Mouse (Mus musculus): ENCODE results near the gene Lax1.

Gene Lax1

GRCm38 (mm10) chr1:133632168-133632567, 57.7 kb downstream of the Lax1 start:
- DNase-seq (ENCODE audit: low read depth, low spot score): no peak
